Mouse (Mus musculus): ENCODE results near the gene Col4a1. TPM values are rescaled to one million over a fixed set of nuclear protein-coding genes. Genes with fewer than 3 reads are reported as not detected.

Gene Col4a1
- total RNA-seq (2021) = 100 to 1,000 TPM; 146 to 216 TPM
- long read RNA-seq, experiment 1, full-length matches to known transcripts = 7 of 78 reads
- long read RNA-seq, experiment 1, partial matches to known transcripts = 48 of 78 reads
- long read RNA-seq, experiment 1, other reads (novel, unspliced or antisense) = 23 of 78 reads
- long read RNA-seq, experiment 2, full-length matches to known transcripts = 8 of 61 reads
- long read RNA-seq, experiment 2, partial matches to known transcripts = 31 of 61 reads
- long read RNA-seq, experiment 2, other reads (novel, unspliced or antisense) = 22 of 61 reads

DNA sequence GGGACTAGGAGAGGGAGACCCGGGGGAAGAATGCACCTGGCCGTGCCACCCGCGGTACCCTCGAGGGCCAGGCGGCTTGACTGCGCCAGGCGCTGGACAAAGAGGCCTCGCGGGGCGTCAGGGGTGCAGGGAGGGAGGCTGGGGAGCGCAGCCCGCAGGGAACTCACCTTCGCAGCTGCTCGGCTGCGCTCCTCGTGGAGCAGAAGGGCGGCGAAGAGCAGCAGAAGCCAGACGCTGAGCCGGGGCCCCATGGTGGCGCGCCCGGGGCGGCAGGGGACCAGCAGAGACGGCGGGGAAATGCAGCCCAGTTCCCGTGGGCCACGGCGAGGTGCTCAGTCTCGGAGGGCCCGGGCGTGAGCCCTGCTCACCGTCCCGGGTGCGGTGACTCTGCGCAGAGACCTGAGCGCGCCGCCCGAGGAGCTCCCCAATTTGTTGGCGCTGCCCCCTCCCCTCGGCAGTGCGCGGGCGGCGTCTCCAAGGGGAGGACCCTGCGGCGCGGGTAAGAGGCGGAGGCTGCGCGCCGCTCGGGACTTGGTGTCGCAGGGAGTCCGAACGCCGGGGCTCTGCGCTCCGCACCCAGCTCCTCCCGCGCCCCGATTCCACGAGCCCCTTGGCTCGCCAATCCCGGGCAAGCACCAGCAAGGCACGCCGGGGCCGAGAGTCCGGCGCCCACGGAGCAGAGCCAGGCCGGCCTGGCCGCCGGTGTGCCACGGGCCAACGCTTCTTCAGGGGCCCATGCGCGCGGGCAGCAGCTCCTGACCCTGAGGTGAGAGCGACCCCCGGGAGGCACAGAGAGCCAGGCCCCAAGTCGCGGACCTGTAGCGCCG, at the start of gene Col4a1, which contains the start of gene Col4a2:
TSS of gene Col4a1 (minus strand) at position 478 of the 827 bp plus-strand sequence.
TSS of gene Col4a2 (plus strand) at position 457 of the 827 bp plus-strand sequence.
- peak; percentile 69 to 70 for DNase-seq
- intact Hi-C loops (cut with DNase I) = loop anchor here (5.0 kb wide), 3 partner anchors 35 to 80 kb away; no protein-coding TSS in a partner anchor

DNA sequence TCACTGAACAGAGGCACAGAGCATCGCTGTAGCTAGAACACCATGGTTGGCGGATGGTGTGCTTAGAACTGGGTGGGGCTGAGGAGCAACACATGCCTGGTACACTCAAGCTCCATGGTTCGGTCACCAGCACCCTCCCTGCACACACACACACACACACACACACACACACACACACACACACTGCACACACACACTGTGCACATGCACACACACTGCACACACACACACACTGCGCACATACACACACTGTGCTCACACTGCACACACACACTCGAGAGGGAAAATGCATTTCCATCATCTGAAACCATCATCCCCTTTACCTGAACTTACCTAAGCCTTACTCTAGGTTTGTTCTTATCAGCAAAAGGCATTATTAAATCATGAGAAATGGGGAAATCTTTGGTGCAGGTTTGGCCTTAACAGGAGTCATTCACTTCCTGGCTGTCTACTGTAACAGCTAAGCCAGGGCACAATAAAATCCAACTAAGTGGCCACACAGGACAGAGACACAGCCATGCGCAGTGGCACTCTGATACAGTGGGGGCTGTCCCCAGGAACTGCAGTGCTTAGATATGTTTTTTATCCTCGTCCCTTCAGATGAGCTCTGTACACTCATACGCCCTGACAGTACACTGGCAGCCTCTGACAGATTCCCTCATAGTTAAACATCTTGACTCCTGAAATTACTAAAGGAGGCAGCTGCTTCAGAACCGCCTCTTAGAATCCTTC, 49.1 kb upstream of the Col4a1 start:
- intact Hi-C loops (cut with DNase I) = no loop called here
- DNase-seq = no peak

DNA sequence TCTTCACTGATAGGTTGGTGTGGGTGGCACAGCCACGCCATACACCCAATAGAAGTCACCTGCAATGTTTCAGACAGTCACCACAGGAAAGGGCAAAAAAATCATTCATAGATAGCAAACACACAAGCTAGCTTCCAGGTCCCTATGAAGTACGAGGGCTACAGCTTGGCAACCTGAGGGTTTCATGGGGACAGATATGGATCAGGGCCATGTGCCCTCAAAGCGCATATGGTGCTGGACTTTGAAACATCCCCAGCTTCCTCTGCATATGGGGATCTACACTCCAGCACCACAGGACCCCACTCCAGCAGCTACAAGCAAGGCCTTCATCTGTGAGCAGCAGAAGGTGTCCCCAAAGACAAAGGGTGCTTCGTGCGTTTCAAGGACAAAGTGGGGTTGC, 47.2 kb upstream of the Col4a1 start:
- intact Hi-C loops (cut with DNase I) = no loop called here
- DNase-seq = no peak

DNA sequence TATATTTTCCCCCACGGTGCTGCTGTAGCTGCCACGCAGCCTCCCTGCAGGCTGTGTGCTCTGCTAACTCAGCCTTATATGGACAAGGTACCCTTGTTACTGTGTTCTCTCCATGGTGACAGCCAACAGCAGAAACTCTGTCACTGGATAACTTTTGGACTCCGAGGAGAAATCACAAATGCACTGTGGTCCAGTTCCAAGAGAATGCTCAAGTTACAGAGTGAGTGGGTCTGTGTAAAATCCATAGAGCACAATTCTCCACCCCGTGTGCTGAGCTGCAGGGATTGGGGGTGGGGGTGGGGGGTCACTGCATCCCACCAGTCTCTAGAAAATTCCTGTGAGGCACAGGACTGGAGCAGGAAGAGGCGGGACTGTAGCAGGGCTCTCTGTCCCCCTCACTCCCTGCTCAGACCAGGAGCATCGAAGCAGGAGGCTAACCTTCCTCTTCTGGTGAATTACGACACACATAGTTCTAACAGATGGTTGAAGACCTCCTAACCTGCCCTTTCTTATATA, 45.4 kb upstream of the Col4a1 start:
- no peak for DNase-seq
- intact Hi-C loops (cut with DNase I) = no loop called here

DNA sequence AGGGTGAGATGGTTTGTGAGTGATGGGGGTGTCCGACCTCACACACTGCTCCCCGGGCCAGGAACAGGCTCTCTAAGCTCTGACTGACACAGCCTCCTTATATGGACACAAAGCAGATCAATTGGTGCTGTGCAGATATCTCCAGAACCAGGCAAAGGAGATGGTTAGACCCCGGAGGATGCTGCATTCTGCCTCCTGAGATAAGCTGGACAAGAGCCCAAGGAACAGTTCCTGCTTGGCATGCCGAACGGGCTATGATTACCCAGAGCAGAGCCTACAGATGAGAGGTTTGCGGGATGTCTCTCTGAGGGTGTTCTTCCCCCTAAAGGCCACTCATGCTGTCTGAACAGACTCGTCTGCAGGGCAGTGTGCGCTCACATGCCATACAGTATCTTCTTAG, 44.1 kb upstream of the Col4a1 start:
- intact Hi-C loops (cut with DNase I) = no loop called here
- DNase-seq = no peak

DNA sequence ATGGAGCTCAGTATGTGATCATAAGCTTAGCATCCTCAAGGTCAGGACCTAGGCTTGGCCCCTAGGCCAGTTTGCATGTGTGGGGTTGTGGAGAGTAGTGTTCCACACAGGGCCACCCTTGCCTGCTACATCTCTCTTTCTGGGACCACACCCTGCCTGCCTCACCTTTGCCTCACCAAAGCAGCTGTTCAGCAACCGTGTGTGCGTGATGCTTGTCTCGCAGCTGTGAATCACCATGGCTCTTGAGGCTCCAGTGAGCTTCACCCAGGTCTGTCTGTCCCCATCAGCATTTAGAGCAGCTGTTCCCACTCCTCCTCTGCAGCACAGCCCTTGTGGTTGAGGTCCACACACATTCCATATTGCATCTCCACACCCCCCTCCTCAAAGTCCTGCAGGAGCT, 43.3 kb upstream of the Col4a1 start:
- intact Hi-C loops (cut with DNase I) = no loop called here
- no peak for DNase-seq

DNA sequence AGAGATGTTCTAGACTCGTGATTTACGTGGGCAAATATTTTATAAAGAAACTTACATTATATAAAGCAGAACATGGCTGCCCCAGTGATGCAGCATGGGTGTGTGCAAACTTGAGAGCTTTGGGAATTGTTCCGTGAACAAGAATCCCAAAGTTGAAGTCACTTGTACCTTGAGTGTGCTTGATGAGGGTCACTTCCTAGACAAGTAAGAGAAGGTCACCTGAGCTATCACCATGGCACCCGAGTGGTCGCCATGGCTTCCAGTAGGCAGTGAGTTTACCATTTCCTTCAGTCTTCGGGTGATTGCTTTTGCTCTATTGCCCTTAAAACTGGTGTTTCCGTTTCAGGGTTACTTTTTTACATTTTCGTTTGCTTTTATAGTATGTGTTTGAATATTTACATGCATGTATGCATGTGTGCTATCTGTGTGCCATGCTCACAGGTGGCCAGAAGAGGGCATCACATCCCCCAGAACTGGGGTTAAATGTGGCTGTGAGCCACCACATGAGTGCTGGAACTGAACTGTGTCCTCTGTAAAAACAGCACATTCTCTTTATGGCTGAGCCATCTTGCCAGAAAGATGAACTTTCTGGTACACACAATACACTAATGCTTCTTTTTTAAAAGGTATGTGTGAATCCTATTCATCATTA, 42.3 kb upstream of the Col4a1 start:
- intact Hi-C loops (cut with DNase I) = no loop called here
- no peak for DNase-seq

DNA sequence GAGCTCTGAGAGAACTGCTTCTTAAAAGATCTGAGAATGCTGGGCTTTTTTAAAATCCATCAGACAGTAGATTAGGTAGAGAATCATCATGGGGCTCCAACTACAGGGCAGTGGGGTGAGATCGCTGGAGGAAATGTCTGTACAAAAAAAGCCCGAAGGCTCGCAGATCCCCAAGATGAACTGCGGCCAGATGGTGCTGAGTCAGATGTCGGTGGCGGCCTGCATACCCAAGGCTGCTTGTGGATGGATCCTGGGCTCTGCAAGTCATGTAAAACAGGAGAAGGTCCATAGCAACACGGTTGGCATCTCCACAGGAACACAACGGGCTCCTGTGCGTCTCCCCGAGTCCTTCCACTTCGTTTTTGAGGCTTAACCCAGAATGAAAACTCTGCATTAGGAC, 39.9 kb upstream of the Col4a1 start:
- no peak for DNase-seq
- intact Hi-C loops (cut with DNase I) = no loop called here

DNA sequence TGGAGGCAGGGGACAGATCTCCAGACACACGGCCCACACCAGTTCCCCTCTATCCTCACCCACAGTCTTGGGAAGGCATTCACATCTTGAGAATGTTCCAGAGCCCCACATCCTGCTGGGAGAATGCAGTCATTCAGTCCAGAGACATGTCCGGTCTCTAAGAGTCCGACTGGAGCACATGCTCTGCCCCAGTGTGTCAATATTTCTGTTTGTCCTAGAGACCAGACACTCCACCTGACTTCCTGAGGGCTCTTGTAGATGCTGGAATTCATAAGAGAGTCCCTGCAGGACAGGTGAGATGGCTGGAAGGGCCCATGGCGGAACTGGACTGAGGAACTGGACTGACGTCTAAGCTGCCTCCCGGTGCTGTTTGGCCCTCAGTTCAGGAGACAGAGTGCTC, 38.7 kb upstream of the Col4a1 start:
- intact Hi-C loops (cut with DNase I) = no loop called here
- no peak for DNase-seq

DNA sequence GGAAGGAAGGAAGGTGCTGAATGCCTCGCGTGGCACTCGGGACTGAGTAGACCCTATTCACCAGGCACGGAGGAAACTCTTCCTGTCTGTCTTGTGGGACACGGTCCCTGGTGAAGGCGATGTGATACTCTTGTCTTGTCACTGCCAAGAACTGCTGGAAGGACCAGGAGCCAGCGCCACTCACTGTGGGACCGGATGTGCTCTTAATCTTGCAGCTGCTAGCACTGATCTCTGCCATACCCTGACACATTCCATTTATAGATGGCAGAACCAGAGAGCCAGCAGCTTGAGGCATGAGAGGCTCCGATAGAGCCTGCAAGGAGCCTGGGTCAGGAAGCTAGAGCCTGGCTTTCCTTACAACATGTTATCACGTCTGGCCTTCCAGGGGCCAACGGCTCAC, 36.0 kb upstream of the Col4a1 start:
- peak; percentile 45 to 57 for DNase-seq
- intact Hi-C loops (cut with DNase I) = loop anchor here (5.0 kb wide), 1 partner anchor 44 kb away; no protein-coding TSS in a partner anchor

DNA sequence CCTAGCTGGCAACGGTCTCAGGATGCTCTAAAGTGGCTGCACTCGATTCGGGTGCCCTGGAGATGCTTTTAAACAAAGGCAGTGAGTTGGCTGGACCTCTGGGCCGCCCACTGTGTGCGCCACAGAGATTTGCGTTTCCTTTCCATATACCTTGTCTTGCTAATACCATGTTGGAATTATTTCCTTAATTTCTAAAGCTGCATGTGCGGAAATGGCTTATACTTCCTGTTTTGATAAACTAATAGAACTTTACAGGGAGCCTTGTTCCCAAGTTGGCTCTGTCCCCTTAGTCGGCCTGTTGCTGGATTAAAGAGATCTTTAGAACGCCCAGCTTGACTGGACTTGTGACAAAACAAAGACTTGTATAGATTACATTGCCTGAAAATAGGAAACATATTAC, 35.1 kb upstream of the Col4a1 start:
- no peak for DNase-seq
- intact Hi-C loops (cut with DNase I) = loop anchor here (5.0 kb wide), 1 partner anchor 45 kb away; no protein-coding TSS in a partner anchor

DNA sequence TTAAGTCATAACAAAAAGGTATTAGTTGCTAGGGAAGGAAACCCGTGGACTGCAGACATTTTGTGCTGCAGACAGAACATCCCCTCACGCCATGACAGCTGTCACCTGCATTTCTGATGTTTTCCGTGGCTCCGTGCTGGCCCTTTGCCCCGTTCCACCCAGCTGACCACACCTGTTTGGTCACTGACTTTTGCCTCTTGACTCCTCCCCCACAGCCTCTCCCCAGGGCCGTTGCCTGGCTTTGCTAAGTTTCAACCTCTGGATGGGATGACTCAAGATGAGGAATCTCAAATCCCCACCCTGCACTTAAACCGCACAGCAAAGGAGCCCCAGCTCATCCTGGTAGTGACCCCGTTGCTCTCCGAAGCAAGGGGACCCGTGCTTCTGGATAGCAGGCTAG, 33.6 kb upstream of the Col4a1 start:
- no peak for DNase-seq
- intact Hi-C loops (cut with DNase I) = loop anchor here (5.0 kb wide), 1 partner anchor 46 kb away; no protein-coding TSS in a partner anchor

DNA sequence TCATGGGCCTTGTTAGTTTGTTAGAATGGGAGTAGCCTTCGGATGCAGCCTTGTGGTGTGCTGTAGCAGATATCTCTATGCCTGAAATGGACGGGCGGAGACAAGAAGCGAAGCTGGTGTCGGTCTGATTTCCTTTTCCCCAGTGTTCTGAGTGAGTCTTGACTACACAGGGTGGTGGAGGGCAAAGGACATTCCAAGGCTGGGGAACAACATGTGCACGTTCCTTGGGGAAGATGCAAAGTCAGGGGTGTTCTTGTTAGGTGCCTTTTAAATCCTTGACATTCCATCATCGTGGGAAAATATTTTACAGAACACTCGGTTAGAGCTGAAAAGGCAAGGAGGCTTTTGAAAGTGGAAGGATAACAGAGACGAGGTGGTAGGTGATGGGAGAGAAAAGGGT, 31.8 kb upstream of the Col4a1 start:
- DNase-seq = no peak
- intact Hi-C loops (cut with DNase I) = no loop called here

DNA sequence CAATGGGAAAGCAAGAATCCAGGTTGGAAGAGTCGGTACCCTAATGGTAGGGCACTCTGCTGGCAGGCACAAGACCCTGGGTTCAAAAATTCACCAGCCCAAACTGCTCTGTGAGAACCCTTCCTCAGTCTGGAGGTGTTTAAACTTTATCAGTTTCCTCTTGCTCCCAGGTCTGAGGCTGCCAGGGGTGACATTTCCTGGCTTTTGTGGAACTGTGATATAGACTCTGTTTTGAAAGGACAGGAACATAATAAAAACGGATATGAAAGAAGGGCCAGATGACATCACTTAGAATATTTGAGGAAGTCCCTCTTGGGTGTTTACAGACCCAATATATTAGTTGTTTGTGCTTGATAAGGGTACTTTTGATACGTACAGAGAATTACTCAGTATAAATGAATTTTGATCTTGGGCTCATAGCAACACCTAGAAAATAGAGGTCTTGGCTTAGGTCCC, 28.5 kb upstream of the Col4a1 start:
- DNase-seq = no peak
- intact Hi-C loops (cut with DNase I) = no loop called here

DNA sequence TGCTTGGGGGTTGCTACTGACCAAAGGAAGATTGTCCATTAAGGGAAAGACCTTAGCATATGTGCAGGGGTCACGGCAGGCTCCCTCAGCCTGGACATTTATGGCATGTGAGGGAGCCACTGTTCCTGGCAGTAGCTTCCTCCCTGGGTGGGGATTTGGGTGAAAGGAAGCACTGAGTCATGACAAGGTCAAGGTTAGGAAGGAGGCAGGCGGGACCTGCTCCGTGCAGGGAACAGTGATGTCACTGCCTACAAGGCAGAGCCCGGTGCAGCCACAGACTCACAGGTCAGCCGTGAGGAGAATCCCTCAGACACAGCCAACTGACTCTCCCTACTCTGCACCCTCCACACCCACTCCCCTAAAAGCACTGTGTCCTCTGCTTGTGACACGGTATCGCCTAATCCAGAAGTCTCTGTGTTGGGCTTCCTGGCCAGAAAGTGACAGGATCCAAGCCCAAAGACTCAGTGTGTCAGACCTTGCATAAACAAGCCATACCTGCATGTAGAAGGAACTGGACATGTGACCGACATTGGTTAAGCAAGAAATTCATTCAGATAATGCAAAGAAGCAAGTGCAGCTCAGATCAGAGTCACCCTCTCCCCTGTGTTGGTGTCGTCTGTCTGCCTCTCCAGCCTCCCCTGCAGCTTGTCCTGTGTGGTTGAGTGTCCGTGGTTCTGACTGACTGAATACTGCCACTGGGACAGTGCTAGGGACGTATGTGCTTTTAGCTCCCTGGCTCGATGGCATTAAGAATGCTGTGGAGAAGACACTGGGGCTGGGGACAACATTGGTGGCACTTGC, 27.9 kb upstream of the Col4a1 start:
- DNase-seq = no peak
- intact Hi-C loops (cut with DNase I) = no loop called here

DNA sequence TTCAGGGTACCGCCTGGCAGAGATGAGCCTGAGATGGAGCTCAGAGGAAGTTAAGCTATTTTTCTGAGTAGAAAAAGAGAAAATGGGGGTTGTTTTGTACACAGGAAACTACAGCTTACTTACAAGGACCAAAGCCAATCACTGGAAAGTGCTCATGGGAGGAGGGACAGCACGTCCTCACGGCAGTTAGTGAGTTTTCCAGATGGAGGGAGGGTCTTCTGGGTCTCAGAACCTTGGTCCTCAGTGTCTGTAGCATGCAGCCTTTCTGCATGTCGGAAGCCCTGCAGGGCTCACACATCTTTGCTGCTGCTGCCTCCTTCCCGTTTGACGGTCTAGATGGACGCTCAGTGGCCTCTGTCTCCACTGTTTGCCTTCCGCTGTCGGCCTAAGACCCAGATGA, 25.9 kb upstream of the Col4a1 start:
- no peak for DNase-seq
- intact Hi-C loops (cut with DNase I) = no loop called here

DNA sequence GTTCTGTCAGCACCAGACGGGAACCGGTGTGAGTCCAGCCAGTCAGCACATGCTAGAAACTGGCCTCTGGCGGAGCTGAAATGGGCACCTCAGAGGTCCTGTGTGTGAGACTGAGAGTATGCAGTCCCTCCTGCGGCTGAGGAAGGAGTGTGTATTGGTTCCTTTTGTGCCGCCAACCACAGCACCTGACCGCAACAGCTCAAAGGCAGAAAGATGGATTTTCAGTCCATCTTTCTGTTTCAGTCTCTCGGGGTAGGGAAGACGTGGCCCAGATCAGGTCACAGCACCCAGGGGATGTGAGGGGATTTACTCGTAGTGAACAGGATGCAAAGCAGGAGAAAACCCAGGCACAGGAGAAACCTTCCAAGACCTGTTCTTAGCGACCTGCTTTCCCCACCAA, 25.0 kb upstream of the Col4a1 start:
- intact Hi-C loops (cut with DNase I) = no loop called here
- DNase-seq = no peak

DNA sequence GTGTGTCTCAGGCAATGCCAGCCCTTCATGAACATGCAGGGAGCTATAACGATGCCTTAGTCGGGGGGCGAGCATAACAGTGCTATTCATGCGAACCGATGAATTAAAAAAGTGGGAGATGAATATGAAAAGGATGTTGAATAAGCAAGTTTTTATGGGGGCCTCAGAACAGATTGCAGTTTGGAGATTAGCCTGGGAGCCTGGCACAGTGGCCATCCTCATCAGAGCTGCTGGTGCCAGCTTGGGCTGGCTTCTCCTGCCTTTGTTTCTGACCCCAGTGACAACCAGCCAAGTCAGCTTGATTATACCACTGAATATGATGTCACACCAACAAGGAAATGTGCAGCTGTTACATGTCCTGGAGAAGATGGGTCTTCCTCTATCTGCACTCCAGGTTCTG, 23.7 kb upstream of the Col4a1 start:
- intact Hi-C loops (cut with DNase I) = no loop called here
- no peak for DNase-seq

DNA sequence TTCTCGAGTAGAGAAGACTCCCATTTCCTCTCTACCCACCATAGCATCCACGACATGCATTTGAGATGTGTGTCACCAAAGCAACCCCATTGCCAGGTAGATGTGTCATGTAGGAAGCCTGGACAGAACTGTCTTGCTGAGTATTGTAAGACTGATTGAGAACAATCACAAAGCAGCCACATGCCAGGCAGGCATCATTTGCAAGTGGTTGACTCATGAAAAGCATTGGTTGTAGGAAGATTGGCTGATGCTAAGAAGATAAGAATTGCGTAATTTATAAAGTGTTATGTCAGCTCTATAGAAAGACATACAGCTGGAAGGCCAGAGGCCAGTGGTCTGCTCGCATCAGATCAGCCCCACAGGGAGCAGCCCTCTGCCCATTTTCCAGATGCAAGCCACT, 22.6 kb upstream of the Col4a1 start:
- intact Hi-C loops (cut with DNase I) = no loop called here
- DNase-seq = no peak
